Mouse (Mus musculus) hindbrain, postnatal 0 days (tissue): ENCODE measurements at regions not wholly inside any gene's neighbourhood (a gene's known extent, or its start where the extent isn't known, plus 50 kb on each side); places are given as distances from the start of the nearest gene placed in this dataset.

Experiments used
- ATAC-seq: fragments of 200-750 bp; cut with Nextera tagmentation; 2 replicates; pipeline ENCODE4 v1.8.0; 2017; ENCODE audit warnings: mild to moderate bottlenecking, moderate TSS enrichment, moderate library complexity
- DNase-seq: peaks from one replicate; pipeline ENCODE4 v3.0.0-alpha.2; 2015; ENCODE audit warnings: low spot score
- H3K27ac ChIP-seq: fragments of 300-500 bp; sonication (generic); 2 replicates; pipeline ENCODE4 v1.5.1; 2014; ENCODE audit warnings: mild to moderate bottlenecking
- H3K27me3 ChIP-seq: fragments of 300-500 bp; sonication (generic); 2 replicates; pipeline ENCODE4 v1.6.1; 2014; ENCODE audit warnings: low read length, mixed read lengths; ENCODE audit not compliant: insufficient read depth
- H3K36me3 ChIP-seq: fragments of 300-500 bp; sonication (generic); 2 replicates; pipeline ENCODE4 v1.6.1; 2014; ENCODE audit warnings: low read length, mixed read lengths; ENCODE audit not compliant: insufficient read depth
- H3K4me1 ChIP-seq: fragments of 300-500 bp; sonication (generic); 2 replicates; pipeline ENCODE4 v1.6.1; 2014; ENCODE audit warnings: antibody characterized with exemption, low read length, mixed read lengths; ENCODE audit not compliant: insufficient read depth
- H3K4me2 ChIP-seq: fragments of 300-500 bp; sonication (generic); 2 replicates; pipeline ENCODE4 v1.6.1; 2014; ENCODE audit warnings: low read depth, mild to moderate bottlenecking, low read length, moderate library complexity, mixed read lengths
- H3K4me3 ChIP-seq: fragments of 300-500 bp; sonication (generic); 2 replicates; pipeline ENCODE4 v1.5.1; 2014; ENCODE audit warnings: low read length
- H3K9ac ChIP-seq: fragments of 300-500 bp; sonication (generic); replicated peaks from 2 replicates; pipeline ENCODE4 v1.6.1; 2014; ENCODE audit warnings: mild to moderate bottlenecking, low read length, moderate library complexity, mixed read lengths
- H3K9me3 ChIP-seq: fragments of 300-500 bp; sonication (generic); 2 replicates; pipeline ENCODE4 v1.6.1; 2016; ENCODE audit warnings: low read length, mixed read lengths
- CTCF ChIP-seq: IDR thresholded peaks from 2 replicates; pipeline ENCODE4 v1.5.1; 2016; ENCODE audit warnings: antibody characterized with exemption, control low read depth, low read depth
- WGBS: fragments of 180-500 bp; shearing (Covaris S2); extraction: QIAGEN DNeasy Blood & Tissue Kit; methylation state at CpG from one replicate; pipeline ENCODE4 v1.1.7; 2014; 5-methylcytosine and 5-hydroxymethylcytosine counted together

DNA sequence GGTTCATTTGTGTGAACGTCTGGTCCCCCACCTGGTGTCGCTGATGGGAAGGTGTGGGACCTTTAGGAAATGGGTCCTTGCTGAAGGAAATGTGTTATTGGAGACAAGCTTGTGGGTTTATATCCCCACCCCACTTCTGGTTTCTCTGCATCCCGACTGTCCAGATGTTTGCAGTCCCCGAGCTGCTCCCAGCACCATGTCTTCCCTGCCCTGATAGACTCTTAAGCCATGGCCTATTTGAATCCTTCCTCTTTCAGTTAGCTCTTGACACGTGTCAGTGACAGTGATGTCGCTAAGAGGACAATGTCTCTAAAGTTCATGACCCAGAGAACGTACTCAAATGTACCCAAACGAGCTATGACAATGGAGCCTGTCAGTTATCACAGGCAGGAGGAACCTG, 77.7 kb upstream of the Kcng1 start:
- Histone ChIP-seq H3K9me3 (no peaks in the 10 kb centered on the region), H3K4me2 (no peak overlapping the region), H3K27me3 (no peaks in the 10 kb centered on the region), H3K27ac (no peak overlapping the region), H3K4me1 (no peaks in the 10 kb centered on the region), H3K36me3 (no peaks in the 10 kb centered on the region), H3K9ac (no peak overlapping the region), H3K4me3 (no peak overlapping the region)
- ATAC-seq (no peak), DNase-seq (no peak)
- 70% methylated on average over 8 of the region's 8 CpGs for WGBS
- no peak for TF ChIP-seq CTCF

DNA sequence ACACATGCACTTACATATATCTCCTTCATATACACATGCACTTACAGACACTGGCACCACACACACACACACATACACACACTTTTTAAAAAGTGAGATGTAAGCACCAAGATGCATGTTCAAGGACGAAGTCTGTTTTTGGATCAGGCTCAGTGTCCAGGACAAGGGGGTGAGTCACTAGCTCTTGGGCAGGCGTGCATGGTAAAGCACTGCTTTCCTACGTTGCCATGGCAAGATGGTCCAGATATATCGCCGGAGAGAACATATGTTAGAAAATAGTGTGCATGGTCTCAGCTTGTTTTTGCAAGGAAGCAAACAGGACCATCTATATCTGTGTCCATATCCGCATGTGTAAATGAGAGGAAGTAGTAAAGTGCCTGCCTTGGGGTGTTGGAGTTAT, 77.0 kb upstream of the Kcng1 start:
- TF ChIP-seq CTCF = no peak
- Histone ChIP-seq H3K9me3 (no peaks in the 10 kb centered on the region), H3K36me3 (no peaks in the 10 kb centered on the region), H3K27me3 (no peaks in the 10 kb centered on the region), H3K9ac (no peak overlapping the region), H3K4me1 (no peaks in the 10 kb centered on the region), H3K27ac (no peak overlapping the region), H3K4me2 (no peak overlapping the region), H3K4me3 (no peak overlapping the region)
- 87% methylated on average over 6 of the region's 6 CpGs for WGBS
- DNase-seq = no peak
- ATAC-seq = no peak

DNA sequence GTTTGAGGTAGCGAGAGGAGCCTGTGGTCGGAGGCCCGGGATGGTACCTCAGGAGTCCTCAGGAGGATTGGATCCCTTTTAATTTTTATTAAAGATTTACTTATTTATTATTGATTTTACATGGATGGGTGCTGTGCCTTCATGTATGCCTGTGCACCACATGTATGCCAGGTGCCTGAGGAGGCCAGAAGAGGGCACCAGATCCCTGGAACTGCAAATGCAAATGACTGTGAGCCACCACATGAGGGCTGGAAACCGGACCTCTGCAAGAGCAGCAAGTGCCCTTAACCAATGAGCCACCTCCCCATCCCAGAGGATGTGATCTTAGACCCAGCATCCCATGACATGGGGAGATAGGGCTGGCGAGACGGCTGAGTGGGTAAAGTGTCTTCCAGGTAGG, 76.3 kb upstream of the Kcng1 start:
- TF ChIP-seq CTCF = peak; percentile 49
- no peaks in the 10 kb centered on the region for H3K4me1 ChIP-seq
- no peaks in the 10 kb centered on the region for H3K9me3 ChIP-seq
- WGBS = 83% methylated on average over 6 of the region's 6 CpGs
- ATAC-seq (no peak), DNase-seq (no peak)
- no peak overlapping the region for H3K4me2 ChIP-seq
- no peak overlapping the region for H3K27ac ChIP-seq
- no peak overlapping the region for H3K9ac ChIP-seq
- no peaks in the 10 kb centered on the region for H3K27me3 ChIP-seq
- H3K36me3 ChIP-seq = no peaks in the 10 kb centered on the region
- H3K4me3 ChIP-seq = no peak overlapping the region

DNA sequence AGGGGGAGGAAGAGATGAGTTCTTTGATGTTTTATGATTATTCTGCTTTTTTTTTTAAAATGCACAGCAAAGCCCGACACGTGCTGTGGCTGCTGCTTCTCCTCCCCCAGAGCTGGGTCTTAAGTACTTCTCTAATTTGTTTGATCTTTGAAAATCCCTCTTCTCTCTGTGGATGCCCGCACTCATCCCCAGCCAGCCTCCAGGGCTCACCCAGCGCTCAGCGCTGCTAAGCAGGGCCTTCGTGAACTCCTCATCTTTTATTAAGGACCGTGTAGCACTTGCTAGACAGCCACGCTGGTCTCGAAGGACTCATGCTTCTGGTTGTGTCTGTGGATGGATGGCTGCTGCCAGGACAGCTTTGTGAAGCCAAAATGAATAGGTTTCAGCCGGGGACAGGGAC, 72.9 kb upstream of the Kcng1 start:
- TF ChIP-seq CTCF = no peak
- Histone ChIP-seq H3K9me3 (no peaks in the 10 kb centered on the region), H3K27ac (no peak overlapping the region), H3K27me3 (no peaks in the 10 kb centered on the region), H3K4me2 (no peak overlapping the region), H3K36me3 (no peaks in the 10 kb centered on the region), H3K9ac (no peak overlapping the region), H3K4me3 (no peak overlapping the region), H3K4me1 (no peaks in the 10 kb centered on the region)
- WGBS = 43% methylated on average over 10 of the region's 10 CpGs
- ATAC-seq (no peak), DNase-seq (no peak)

DNA sequence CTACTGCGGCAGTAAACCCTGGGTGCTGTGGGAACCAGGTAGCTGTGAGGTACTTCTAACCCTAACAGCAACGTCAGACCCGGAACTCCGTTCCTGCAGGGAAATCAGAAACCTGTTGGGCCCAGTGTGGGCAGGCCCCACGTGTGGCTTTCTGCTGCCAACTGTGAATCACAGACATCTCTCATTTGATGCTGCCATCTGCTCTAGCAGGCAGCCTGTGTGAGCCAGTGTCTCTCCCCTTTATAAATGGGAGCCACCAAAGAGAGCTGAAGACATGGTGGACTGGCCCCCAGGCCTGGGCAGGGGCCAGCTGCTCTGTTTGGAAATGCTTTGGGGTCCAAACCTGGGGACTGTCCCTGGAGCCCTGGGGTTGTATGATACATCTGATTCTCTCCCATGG, 71.1 kb upstream of the Kcng1 start:
- DNase-seq (peak; percentile 33), ATAC-seq (0 out of 2 replicates have a peak, but pooled peaks have one; percentile 49)
- H3K4me2 ChIP-seq = no peak overlapping the region
- no peaks in the 10 kb centered on the region for H3K36me3 ChIP-seq
- H3K27me3 ChIP-seq = no peaks in the 10 kb centered on the region
- H3K4me1 ChIP-seq = no peaks in the 10 kb centered on the region
- H3K4me3 ChIP-seq = no peak overlapping the region
- TF ChIP-seq CTCF = no peak
- H3K9ac ChIP-seq = no peak overlapping the region
- no peak overlapping the region; the same call in 1 of the 2 replicates for H3K27ac ChIP-seq
- 45% methylated on average over 5 of the region's 5 CpGs for WGBS
- H3K9me3 ChIP-seq = no peaks in the 10 kb centered on the region

DNA sequence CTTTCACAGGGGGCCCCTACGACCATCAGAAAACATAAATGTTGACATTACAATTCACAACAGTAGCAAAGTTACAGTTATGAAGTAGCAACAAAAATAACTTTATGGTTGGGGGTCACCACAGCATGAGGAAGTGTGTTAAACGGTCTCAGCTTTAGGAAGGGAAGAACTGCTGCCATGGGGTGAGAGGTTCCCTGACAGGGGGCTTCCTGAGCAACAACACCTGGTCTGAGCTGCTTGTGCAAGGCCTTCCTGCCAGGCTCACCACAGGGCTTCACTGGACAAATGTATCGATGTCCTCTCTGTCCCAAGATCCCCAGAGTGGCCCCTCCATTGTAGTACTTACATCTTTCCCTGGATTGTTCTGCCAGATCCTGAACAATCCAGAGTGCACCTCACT, 70.7 kb upstream of the Kcng1 start:
- DNase-seq (no peak), ATAC-seq (0 out of 2 replicates have a peak, but pooled peaks have one; percentile 10)
- Histone ChIP-seq H3K27ac (no peak overlapping the region), H3K27me3 (no peaks in the 10 kb centered on the region), H3K9ac (no peak overlapping the region), H3K9me3 (no peaks in the 10 kb centered on the region), H3K36me3 (no peaks in the 10 kb centered on the region), H3K4me1 (no peaks in the 10 kb centered on the region), H3K4me2 (no peak overlapping the region), H3K4me3 (no peak overlapping the region)
- WGBS = 61% methylated on average over 3 of the region's 3 CpGs
- TF ChIP-seq CTCF = no peak

DNA sequence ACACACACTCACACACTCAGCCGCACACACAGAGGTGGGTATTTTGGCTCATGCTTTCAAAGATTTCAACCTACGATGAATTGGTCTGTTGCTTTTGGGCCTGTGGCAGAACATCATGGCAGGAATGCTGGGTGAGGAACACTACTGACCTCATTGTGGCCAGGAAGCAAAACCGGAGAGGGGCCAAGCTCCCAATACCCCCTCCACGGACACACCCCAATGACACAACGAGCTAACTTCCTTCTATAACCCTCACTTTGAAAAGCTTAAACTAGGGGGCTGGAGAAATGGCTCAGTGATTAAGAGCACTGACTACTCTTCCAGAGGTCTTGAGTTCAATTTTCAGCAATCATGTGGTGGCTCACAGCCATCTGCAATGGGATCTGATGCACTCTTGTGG, 63.8 kb upstream of the Kcng1 start:
- Histone ChIP-seq H3K27ac (no peak overlapping the region), H3K9ac (no peak overlapping the region), H3K4me3 (no peak overlapping the region), H3K4me1 (no peaks in the 10 kb centered on the region), H3K9me3 (no peaks in the 10 kb centered on the region), H3K4me2 (no peak overlapping the region), H3K36me3 (no peaks in the 10 kb centered on the region), H3K27me3 (no peaks in the 10 kb centered on the region)
- ATAC-seq (no peak), DNase-seq (no peak)
- WGBS = 86% methylated on average over 5 of the region's 5 CpGs
- no peak for TF ChIP-seq CTCF
